Mouse (Mus musculus) central nervous system, embryonic 11.5 days (tissue): ENCODE data around the gene Trpc4ap. TPM values are rescaled to one million over a fixed set of nuclear protein-coding genes. Genes with fewer than 3 reads are reported as not detected.

Experiments used
- polyA plus RNA-seq: library from polyadenylated mRNA; depleted of rRNA; stranded (reverse); fragments of >200 nt; gene quantifications from 2 replicates; pipeline ENCODE4 v1.2.3, GENCODE M21; 2012; rRNA removed

Gene Trpc4ap
- polyA plus RNA-seq, result 108 and 130 TPM in 2 replicates

GRCm38 (mm10) chr2:155691723-155692493 is at the start of gene Trpc4ap:
Trpc4ap (minus strand) TSS chr2:155692384.

GRCm38 (mm10) chr2:155735766-155736165 is 43.6 kb upstream of the Trpc4ap start, which contains the start of gene Gm17581:
Gm17581 (minus strand) TSS chr2:155735866.

GRCm38 (mm10) chr2:155729158-155729645 is 37.0 kb upstream of the Trpc4ap start, which contains the start of gene Edem2:
Edem2 (minus strand) TSS chr2:155729475.

DNA sequence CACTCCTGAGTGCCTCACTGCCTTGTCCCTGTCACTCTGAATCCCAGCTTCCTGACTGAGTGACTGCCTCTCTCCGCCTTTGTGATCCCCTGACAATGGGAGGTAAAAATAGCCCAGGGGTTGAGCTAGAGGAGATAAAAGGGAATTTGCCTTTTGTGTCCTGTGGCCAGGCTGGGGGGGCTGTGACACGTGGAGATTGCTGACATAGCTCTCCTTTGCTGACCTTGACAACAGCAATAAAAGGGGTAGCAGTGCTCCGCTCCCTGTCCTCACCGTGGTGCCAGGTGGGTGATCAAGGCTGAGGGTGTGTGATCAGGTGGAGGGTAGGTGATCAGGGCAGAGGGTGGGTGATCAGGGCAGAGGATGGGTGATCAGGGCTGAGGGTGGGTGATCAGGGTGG is 81.2 kb downstream of the Trpc4ap start, which contains the start of gene Myh7b:
Gene Myh7b (plus strand): TSS at position 235 of the 400 bp plus-strand sequence.

GRCm38 (mm10) chr2:155592137-155592853 is 99.9 kb downstream of the Trpc4ap start, which contains the start of gene Gss:
Gss (minus strand) TSS chr2:155592810.

Other genes starting within 250 kb of the Trpc4ap start
- gene Ncoa6, start 218.5 kb downstream of the Trpc4ap start, polyA plus RNA-seq, result 41.9 and 52.4 TPM in 2 replicates
- gene Acss2, start 174.4 kb downstream of the Trpc4ap start, polyA plus RNA-seq, result 16.9 and 20.0 TPM in 2 replicates
- gene Ggt7, start 174.1 kb downstream of the Trpc4ap start, polyA plus RNA-seq, result 23.7 and 35.9 TPM in 2 replicates
- gene Gss, start 99.6 kb downstream of the Trpc4ap start, polyA plus RNA-seq, result 9.8 and 12.2 TPM in 2 replicates
- 4.5 and 5.7 TPM in 2 replicates for gene Myh7b, start 81.2 kb downstream of the Trpc4ap start, polyA plus RNA-seq
- 24.3 and 29.5 TPM in 2 replicates for gene Edem2, start 37.1 kb upstream of the Trpc4ap start, polyA plus RNA-seq
- not detected in 2 replicates for gene Gm17581, start 43.5 kb upstream of the Trpc4ap start, polyA plus RNA-seq
- 3.1 and 4.3 TPM in 2 replicates for gene Procr, start 58.7 kb upstream of the Trpc4ap start, polyA plus RNA-seq
- gene Mmp24, start 83.0 kb upstream of the Trpc4ap start, polyA plus RNA-seq, result 6.7 and 8.1 TPM in 2 replicates
- gene BC029722, start 127.0 kb upstream of the Trpc4ap start, polyA plus RNA-seq, result 9.6 and 9.7 TPM in 2 replicates
- 107 and 134 TPM in 2 replicates for gene Eif6, start 134.5 kb upstream of the Trpc4ap start, polyA plus RNA-seq
- gene Fam83c, start 142.5 kb upstream of the Trpc4ap start, polyA plus RNA-seq, result 0.05 TPM in 1 of 2 replicates, not detected in the other
- 51.2 and 79.7 TPM in 2 replicates for gene Uqcc1, start 237.9 kb upstream of the Trpc4ap start, polyA plus RNA-seq
- not detected in 2 replicates for gene Gm15557, start 248.3 kb upstream of the Trpc4ap start, polyA plus RNA-seq